Mouse (Mus musculus): ENCODE results near the gene Olfr128. TPM values are rescaled to one million over a fixed set of nuclear protein-coding genes. Genes with fewer than 3 reads are reported as not detected.

Olfr128 gene
- not detected for total RNA-seq (2023)

DNA sequence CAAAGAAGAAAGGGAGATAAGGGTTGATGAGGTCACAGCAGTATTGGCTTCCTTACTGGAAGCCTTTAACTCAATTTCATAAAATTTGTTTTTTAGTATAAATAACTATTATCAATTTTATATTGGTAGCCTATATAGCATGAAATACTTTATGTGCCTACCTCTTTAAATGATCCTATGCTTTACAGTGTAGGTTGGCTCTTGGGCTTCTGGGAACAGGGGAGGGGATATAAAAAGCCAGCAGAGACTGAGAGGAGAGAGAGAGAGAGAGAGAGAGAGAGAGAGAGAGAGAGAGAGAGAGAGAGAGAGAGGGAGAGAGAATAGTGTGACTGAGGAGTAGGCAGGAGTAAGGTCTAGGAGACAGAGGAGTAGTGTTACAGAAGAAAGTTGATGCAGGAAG is at the start of gene Olfr128:
Olfr128 (plus strand) TSS at position 301 of the 400 bp plus-strand sequence.

DNA sequence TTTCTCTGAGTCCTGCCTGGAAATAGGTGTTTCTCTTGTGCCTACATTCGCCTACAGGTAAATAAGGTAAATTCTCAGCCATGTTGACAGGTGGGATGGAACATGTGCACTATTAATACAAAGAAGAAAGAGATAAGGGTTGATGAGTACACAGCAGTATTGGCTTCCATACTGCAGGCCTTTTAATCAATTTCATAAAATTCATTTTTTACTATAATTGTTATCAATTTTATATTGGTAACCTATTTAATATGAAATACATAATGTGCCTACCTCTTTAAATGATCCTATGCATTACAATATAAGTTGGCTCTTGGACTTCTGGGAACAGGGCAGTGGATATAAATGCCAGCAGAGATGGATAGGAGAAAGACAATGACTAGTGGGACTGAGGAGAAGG is 20.2 kb upstream of the Olfr128 start, which contains the start of gene Olfr127:
Olfr127 (plus strand) TSS at position 301 of the 400 bp plus-strand sequence.

DNA sequence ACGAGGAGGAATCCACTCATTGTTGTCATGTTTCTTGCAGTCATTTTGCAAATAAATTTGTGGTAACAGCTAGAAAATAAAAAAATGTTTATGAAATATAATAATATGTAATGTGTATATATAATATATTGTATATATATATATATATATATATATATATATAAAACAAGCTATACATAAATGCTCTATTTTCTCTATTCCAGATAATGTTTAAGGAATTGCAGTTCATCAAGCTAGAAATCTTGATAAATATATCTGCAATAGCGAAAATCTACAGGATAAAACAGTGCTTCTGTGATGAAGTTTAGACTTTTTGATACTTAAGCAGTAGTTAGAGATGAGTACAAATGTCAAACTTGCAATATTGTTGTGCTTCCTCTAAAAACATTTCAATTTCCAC is 32.6 kb downstream of the Olfr128 start, which contains the start of gene Olfr761:
Olfr761 (minus strand) TSS at position 101 of the 400 bp plus-strand sequence.

Other genes starting within 250 kb of the Olfr128 start
- not detected for gene Olfr119, start 224.0 kb upstream of the Olfr128 start, total RNA-seq (2023)
- gene Olfr120, start 198.7 kb upstream of the Olfr128 start, total RNA-seq (2023): not detected
- not detected for gene Olfr121, start 171.7 kb upstream of the Olfr128 start, total RNA-seq (2023)
- gene Olfr122, start 151.9 kb upstream of the Olfr128 start, total RNA-seq (2023): not detected
- gene Olfr123, start 127.0 kb upstream of the Olfr128 start, total RNA-seq (2023): not detected
- gene Olfr124, start 120.7 kb upstream of the Olfr128 start, total RNA-seq (2023): not detected
- not detected for gene Olfr125, start 87.6 kb upstream of the Olfr128 start, total RNA-seq (2023)
- not detected for gene Olfr126, start 73.1 kb upstream of the Olfr128 start, total RNA-seq (2023)
- not detected for gene Olfr127, start 20.1 kb upstream of the Olfr128 start, total RNA-seq (2023)
- not detected for gene Olfr761, start 32.5 kb downstream of the Olfr128 start, total RNA-seq (2023)
- not detected for gene Olfr129, start 139.5 kb downstream of the Olfr128 start, total RNA-seq (2023)
- not detected for gene Olfr130, start 143.4 kb downstream of the Olfr128 start, total RNA-seq (2023)
- not detected for gene Olfr131, start 168.1 kb downstream of the Olfr128 start, total RNA-seq (2023)
- not detected for gene Olfr132, start 214.0 kb downstream of the Olfr128 start, total RNA-seq (2023)
- not detected for gene Olfr133, start 224.7 kb downstream of the Olfr128 start, total RNA-seq (2023)

Data from CD8-positive naive resting alpha-beta T cell, adult 57 days (primary cell).